In the genomic region with DNA sequence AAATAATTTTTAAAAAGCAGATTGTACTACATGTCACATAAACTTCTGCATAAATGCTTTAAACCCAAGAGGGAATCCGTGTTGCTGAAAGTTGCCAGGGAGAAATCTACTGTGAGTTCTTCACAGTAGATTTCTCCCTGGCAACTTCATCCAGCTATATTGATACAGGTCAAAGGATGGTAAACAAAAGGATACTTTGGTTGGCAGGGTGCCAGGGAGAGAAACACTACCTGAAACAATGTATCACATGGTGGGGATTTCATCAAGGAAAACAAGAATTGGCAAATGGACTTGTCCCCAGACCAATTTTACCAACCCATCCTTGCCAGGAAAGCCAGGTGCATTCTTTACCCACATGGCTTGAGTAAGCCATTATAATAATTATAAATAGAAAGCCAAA, we compare ENCODE assay signal across 25 mouse cellular contexts. TPM values are rescaled to one million over a fixed set of nuclear protein-coding genes. Genes with fewer than 3 reads are reported as not detected.
A peak's percentile ranks its signal among the peaks of the same experiment; 100 is the strongest.
DNase-seq lines count a peak whose midpoint lies in the region; ATAC-seq and TF ChIP-seq lines count a peak whose summit lies in the region.
"Had no signal": no experiment of that assay in that cellular context is flagged by ENCODE, and none has a peak within 500 bp of the region (broad histone marks: within the 10 kb centered on the region; RNA-seq: fewer than 3 reads in every experiment).

No protein-coding gene starts in this region.

- H3K4me1 ChIP-seq in liver, postnatal 0 days (ENCODE audit: insufficient read depth) = no peaks in the 10 kb centered on the region
- H3K4me1 ChIP-seq in liver, embryonic 11.5 days (replicated peaks; ENCODE audit: control insufficient read depth, insufficient read depth, low read length) = no peaks in the 10 kb centered on the region
- H3K4me1 ChIP-seq: embryonic facial prominence, embryonic 12.5 days; forebrain, embryonic 12.5 days had no signal

- H3K9ac ChIP-seq in liver, postnatal 0 days (replicated peaks) = no peak overlapping the region
- no peak overlapping the region for H3K9ac ChIP-seq in liver, embryonic 11.5 days (ENCODE audit: low read depth, low read length)
- H3K9ac ChIP-seq: embryonic facial prominence, embryonic 12.5 days; forebrain, embryonic 12.5 days had no signal

- H3K36me3 ChIP-seq in liver, postnatal 0 days (replicated peaks; ENCODE audit: insufficient read depth, low read length) = no peaks in the 10 kb centered on the region
- H3K36me3 ChIP-seq in liver, embryonic 11.5 days (ENCODE audit: control insufficient read depth, insufficient read depth, low read length) = no peaks in the 10 kb centered on the region
- H3K36me3 ChIP-seq: embryonic facial prominence, embryonic 10.5 days; embryonic facial prominence, embryonic 12.5 days; forebrain, embryonic 10.5 days; forebrain, embryonic 12.5 days; G1E had no signal

- intact Hi-C loops in heart, postnatal 10 days (cut with DNase I) = no loop called here

- H3K4me2 ChIP-seq in liver, postnatal 0 days (ENCODE audit: low read depth, low read length) = no peak overlapping the region
- no peak overlapping the region for H3K4me2 ChIP-seq in liver, embryonic 11.5 days
- H3K4me2 ChIP-seq: embryonic facial prominence, embryonic 12.5 days; forebrain, embryonic 12.5 days had no signal

- H3K4me3 ChIP-seq in liver, postnatal 0 days (ENCODE audit: low read depth, low read length) = no peak overlapping the region
- no peak overlapping the region for H3K4me3 ChIP-seq in liver, embryonic 11.5 days (ENCODE audit: low read depth, low read length)
- H3K4me3 ChIP-seq: embryonic facial prominence, embryonic 10.5 days; embryonic facial prominence, embryonic 12.5 days; forebrain, embryonic 10.5 days; forebrain, embryonic 12.5 days had no signal

- TF ChIP-seq EP300 in liver, postnatal 0 days (IDR thresholded peaks at IDR 0.05; ENCODE audit: low read depth) = peak; percentile 31; the same call in 1 of the 2 replicates

- DNase-seq in cerebellum, postnatal 10 days = peak; percentile 42 to 45
- DNase-seq in cerebellum, adult 9-10 months = no peak
- peak; percentile 24 for DNase-seq in heart, adult 11 months
- no peak for DNase-seq in heart, adult 9 months (ENCODE audit: low spot score in 2 of 2)
- DNase-seq in liver, postnatal 0 days = peak; percentile 42
- DNase-seq in liver, embryonic 11.5 days (ENCODE audit: low spot score) = no peak
- DNase-seq in fat pad, adult 2 months (ENCODE audit: extremely low read depth, low read depth, low spot score) = peak; percentile 1
- no peak for DNase-seq in heart, postnatal 10 days
- DNase-seq: adrenal gland, adult 8-10 months; adrenal gland, postnatal 14 days; adrenal gland, postnatal 36 days; B cell, adult 2 months; cerebellum, adult 18-20 months; cerebellum, adult 8-10 months; cerebellum, postnatal 25 days had no signal

- TF ChIP-seq CTCF in liver, postnatal 0 days (IDR thresholded peaks at IDR 0.05; ENCODE audit: low read depth) = no peak

- H3K27ac ChIP-seq in liver, postnatal 0 days (ENCODE audit: low read depth) = no peak overlapping the region
- no peak overlapping the region for H3K27ac ChIP-seq in liver, embryonic 11.5 days (ENCODE audit: low read depth, low read length)
- H3K27ac ChIP-seq: embryonic facial prominence, embryonic 10.5 days; embryonic facial prominence, embryonic 12.5 days; forebrain, embryonic 10.5 days; forebrain, embryonic 12.5 days had no signal

- no peaks in the 10 kb centered on the region for H3K9me3 ChIP-seq in liver, postnatal 0 days (ENCODE audit: low read length)
- H3K9me3 ChIP-seq in liver, embryonic 11.5 days (ENCODE audit: control insufficient read depth, low read length) = no peaks in the 10 kb centered on the region
- H3K9me3 ChIP-seq: embryonic facial prominence, embryonic 10.5 days; embryonic facial prominence, embryonic 12.5 days; forebrain, embryonic 10.5 days; forebrain, embryonic 12.5 days had no signal

- no peaks in the 10 kb centered on the region for H3K27me3 ChIP-seq in liver, postnatal 0 days (ENCODE audit: insufficient read depth, low read length)
- no peaks in the 10 kb centered on the region for H3K27me3 ChIP-seq in liver, embryonic 11.5 days (replicated peaks; ENCODE audit: control insufficient read depth, insufficient read depth, low read length)
- H3K27me3 ChIP-seq: embryonic facial prominence, embryonic 12.5 days; forebrain, embryonic 12.5 days had no signal

- ATAC-seq in liver, postnatal 0 days = peak; percentile 73
- no peak for ATAC-seq in liver, embryonic 11.5 days (replicated peaks; ENCODE audit: low FRiP score)
- ATAC-seq: activated CD4-positive, CD25-positive, alpha-beta regulatory T cell, adult 4 months; CD4-positive, CD25-positive, alpha-beta regulatory T cell, adult 4 months; forebrain, embryonic 14.5 days; forebrain, embryonic 16.5 days; Patski had no signal

- 68% methylated on average over 1 of the region's 1 CpGs for WGBS in liver, postnatal 0 days (ENCODE audit: insufficient replicate concordance)
- 61% methylated on average over 1 of the region's 1 CpGs for WGBS in liver, embryonic 11.5 days

RNA-seq across cellular contexts. Expression of gene Tmem108, which starts 27.4 kb away (rescaled TPM):
- polyA plus RNA-seq in liver, postnatal 0 days (2015; fragmentation: Nextera tagmentation; extraction: Ambion mirVana) = 1.1 and 1.2 TPM in 2 replicates
- polyA plus RNA-seq in liver, embryonic 11.5 days (2014; fragmentation: Nextera tagmentation; extraction: Ambion mirVana) = 15.0 and 17.6 TPM in 2 replicates
- 1 to 10 TPM; 7.9 to 9.6 TPM for total RNA-seq in heart, postnatal 10 days (2021)
- polyA plus RNA-seq: G1E, Patski had no signal

Comparison
In these comparisons a context has a peak if more than half of its experiments do, and no peak if none do; other contexts are left out.
1. DNase-seq: peak in cerebellum, postnatal 10 days (2 of 2), heart, adult 11 months (single experiment), liver, postnatal 0 days (single experiment) and fat pad, adult 2 months (single experiment); none in cerebellum, adult 9-10 months (single experiment), heart, adult 9 months (0 of 2), liver, embryonic 11.5 days (single experiment) and heart, postnatal 10 days (0 of 2).